Mouse (Mus musculus) heart, adult 9 months (tissue): ENCODE results near the gene Myo18b.
A peak's percentile ranks its signal among the peaks of the same experiment; 100 is the strongest.

Experiments used
- DNase-seq, 2 experiments: peaks; one replicate each; pipeline ENCODE4 v3.0.0; 2022; ENCODE audit warnings: low spot score in 2 of 2

Gene Myo18b

DNA sequence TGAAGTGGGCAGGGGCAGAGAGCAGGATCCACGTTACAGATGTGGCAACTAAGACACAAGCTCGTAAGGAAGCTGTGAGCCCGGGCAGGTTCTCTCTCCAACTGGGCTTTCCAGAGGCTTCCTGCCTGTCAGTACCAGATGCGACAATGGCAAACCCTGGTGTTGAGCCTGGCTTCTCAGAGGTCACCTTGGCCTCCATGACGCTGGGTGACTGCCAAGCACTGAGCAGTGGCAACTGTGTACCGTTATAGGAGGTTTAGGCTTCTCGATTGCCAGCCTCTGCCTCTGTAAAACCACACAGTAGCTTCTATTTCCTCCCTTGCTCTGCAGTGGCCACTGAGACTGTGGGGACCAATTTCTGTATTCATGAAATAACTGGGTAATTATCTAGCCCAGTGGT, 81.1 kb downstream of the Myo18b start:
- DNase-seq: peak in 1 of 2 experiments; percentile 19

DNA sequence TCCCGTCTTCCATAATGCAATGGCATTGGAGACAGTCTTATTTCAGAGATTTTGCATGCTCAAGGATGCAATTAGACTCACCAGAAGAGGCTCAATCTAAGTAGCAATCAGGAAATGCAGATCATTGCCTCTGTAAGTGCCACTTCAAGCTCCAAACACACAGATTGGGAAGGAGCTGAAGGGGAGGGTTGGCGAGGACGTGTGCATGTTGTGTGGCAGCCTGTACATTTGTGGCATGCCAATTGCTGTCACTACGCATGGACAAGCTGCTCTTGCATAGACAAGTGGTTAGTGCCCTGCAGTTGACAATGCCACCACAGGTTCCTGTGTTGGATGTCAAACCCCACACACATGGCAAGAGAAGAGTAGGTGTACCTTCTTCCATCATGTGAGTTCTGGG, 88.5 kb downstream of the Myo18b start:
- DNase-seq: no peak

DNA sequence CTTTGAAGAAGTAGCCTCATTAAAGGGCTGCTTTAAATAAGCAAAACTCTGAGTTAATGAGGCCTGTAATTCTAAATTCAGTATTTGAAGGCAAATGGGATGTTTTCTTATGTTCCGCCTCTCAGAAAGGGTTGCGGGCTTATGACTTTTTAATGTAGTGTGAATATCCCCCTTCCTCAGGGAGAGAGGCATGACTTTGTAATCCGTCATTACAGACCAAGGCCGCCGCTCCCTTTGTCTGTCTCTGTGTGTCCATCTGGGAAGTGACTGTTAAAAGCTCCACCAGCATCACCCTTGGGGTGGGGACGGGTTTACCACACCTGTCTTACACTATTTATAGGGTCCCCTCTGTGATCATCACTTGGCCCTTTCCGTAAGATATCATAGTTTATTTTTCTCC, 100.1 kb downstream of the Myo18b start:
- no peak for DNase-seq

DNA sequence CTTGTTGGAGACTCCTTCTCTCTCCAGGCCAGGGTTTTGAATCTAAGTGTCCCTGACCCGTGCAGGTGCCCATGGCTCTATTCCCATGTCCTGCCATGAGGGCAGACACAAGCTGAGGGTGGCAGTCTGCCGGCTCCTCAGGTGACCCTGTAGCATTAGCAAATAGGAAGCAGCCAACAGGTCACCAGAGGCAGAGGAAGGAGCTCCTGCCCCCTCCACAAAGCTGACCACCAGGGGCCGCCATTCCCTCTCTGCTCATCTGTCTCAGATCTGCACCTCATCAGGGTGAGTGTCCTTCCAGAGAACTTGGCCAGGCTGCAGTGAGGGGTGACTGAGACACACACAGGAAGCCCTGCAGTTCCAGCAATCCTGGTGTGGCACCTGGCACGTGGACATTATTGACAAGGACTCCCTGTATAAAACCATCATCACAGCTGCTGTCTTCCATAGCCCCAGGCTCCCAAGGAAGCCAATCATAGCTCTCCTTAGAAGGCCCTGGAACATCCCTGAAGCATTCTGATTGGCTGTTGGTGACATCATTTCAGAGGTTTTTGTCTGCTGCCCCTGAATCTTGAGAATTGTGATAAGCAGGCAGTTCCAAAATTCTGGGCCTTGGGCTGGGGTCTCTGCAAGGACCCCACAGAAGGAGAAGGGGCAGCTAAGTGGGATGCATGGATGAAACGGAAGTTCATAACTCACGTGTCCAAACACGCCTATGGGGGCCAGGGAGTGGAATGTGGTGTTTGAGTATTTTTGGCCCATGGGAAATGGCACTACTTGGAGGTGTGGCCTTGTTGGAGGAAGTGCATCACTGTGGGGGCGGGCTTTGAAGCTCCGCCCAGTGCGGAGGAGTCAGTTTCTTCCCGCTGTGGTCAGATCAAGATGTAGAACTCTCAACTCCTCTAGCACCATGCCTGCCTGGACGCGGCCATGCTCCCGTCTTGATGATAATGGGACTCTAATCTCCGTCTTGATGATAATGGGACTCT, 104.1 kb downstream of the Myo18b start:
- peak in 1 of 2 experiments; percentile 13 for DNase-seq

DNA sequence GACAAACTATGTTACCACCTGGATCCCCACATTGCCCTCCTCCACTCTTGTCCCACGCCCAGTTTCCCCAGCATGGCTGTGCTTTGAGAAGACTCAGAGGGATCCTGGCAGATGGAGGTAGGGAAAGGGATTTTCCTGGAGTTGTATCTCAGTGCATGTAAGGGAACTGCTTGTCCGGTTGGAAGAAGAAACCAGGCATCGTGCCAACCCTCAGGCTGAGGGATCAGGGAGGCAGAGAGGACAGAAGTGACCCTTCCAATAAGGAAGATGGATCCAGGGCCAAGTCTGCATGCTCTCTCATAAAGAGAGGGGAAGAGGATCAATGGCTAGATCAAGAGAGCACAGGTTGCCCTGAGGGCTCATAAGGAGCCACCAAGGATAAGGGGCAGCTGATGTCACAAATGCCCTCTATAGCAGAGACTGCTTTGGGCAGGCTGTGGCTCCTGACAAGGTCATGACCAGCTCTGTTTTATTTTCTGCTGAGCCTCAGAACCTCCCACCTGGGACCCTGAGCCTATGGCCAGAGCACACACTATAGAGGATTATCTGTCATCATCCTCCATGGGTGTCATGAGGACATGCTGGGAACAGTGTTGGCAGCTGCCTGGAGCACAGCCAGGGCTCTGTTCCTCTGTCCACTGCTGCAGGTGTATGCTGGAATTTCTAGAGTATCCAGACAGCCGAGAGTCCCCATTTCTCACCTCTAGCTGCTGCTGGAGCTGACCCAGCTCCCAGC, 105.6 kb downstream of the Myo18b start:
- DNase-seq: no peak

DNA sequence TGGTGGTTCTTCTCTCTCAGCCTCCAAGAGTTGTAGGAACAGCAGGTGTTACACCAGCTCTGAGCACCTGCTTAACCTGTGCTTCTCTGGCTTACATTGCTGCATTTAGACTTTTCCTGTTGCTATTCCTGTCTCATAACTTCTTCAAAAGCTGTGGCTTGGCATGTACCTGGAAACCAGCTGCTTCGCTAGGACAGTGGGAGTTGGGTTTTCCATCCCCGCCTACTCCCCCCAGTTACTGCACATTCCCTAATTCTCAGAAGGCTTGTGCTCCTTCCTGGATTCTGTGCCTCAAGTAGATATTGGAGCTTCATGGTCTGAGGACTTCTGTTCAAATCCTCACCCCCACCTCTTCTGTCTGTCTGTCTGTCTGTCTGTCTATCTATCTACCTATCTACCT, 107.7 kb downstream of the Myo18b start:
- no peak for DNase-seq

DNA sequence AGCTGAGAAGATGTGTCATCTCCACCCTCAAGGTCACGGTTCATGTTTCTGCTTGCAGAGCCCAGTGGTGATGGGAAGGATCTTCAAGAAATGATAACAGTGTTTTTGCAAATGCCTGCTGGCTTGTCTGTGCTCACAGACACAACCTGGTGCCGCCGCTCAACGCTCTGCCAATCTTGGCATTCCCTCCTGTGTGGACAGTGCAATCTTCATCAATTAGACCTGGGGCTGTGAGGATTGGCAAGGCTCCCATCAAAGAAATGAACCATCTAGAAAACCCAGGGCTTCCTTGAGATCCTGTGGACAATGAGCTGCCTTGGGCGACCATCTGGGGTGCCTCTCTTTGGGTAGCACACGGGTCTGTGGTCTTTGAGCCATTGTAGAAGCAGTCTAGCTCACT, 109.4 kb downstream of the Myo18b start:
- DNase-seq: no peak

DNA sequence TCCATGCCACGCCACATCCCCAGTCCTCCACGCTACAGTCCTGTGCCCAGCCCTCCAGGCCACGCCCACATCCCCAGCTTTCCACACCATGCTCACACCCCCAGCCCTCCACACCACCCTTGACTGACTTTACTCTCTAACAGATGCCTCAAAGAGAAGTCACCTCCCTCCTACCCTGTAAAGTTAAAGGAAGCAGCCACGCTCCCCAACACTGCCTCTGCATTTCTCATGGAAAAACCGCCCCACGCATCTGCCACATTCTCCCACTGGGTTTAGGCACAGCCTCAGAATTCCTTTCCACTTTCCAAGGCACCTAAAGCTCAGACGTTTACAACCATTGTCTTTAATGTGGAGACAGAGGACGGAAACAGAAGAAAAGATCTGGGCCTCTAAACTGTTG, 110.1 kb downstream of the Myo18b start:
- no peak for DNase-seq

DNA sequence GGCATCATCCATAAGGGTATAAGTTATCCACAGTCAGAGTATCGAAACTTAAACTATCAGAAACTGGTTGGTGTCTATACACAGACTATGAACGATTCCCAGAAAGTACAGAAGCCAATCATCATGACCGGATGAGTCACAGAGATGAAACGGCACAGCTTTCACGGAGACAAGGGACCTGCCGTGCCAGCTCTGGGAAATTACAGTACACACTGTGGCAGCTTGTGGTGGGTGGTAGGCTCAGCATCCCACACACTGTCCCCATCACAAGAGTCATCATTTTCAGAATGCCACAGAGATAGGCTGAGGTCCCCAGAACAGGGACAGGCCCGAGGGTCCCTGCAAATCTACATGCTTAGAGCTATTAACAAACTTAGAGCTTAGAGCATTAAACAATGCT, 114.4 kb downstream of the Myo18b start:
- DNase-seq: no peak

DNA sequence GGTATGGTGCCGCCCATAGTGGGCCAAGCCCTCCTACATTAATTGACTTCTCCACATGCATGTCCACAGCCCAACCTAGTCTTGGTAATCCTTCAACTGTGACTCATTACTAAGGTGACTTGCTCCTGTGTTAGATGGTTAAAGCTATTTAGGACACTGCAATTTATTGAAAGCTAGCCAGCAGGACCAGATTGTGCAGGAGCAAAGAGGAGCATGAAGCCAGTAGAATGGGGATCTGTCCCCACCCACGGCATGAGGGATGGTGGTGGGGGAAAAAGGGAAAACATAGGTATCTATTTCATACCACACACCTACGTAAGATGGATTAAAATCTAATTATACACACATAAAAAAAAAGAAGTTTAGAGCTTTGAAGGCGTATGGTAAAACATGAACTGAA, 114.9 kb downstream of the Myo18b start:
- DNase-seq: no peak

DNA sequence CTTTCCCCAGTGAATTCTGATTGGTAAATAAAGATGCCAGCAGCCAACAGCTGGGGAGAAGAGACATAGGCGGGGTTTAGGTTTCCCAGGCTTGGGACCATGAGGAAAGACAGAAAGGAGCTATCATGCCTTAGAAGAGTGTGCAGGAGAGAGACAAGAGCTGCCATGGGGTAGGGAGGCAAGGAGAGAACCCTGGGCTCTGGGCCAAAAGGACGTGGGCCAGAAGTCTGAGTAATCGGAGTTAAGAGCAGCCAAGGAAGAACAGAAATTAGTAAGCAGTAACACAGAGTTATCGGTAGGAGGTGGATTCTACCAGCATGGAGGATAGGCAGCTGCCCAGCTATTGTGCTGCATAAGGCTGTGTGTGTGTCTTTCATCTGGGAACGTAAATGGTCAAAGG, 115.8 kb downstream of the Myo18b start:
- no peak for DNase-seq

DNA sequence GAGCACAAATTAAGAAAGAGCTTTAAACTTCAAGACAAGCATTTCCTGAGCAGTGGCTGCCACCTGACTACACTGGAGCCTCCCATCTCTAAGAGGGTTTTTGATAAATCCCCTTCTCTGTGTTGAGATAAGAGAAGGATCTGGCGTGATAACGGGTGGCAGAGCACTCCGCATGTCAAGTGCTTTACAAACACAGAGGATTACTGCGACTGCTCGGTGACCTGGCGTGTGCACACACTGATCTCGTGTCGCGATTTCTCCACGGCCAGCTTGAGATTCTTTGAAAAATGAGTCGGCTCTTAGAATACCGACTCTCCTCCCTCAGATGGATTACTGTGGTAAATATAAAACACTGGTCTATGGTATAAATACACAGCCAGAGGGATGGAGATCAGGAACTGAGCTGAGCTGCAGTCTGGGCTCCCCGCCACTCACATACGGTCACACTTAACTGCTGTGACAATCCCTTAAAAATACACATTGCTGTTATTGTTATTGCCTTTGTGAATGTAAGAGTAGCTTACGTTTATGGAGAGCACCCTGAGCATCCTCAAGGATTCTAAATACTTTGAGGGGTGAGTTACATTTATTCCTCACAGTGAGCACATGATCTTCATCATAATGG, 119.3 kb downstream of the Myo18b start:
- DNase-seq: no peak

DNA sequence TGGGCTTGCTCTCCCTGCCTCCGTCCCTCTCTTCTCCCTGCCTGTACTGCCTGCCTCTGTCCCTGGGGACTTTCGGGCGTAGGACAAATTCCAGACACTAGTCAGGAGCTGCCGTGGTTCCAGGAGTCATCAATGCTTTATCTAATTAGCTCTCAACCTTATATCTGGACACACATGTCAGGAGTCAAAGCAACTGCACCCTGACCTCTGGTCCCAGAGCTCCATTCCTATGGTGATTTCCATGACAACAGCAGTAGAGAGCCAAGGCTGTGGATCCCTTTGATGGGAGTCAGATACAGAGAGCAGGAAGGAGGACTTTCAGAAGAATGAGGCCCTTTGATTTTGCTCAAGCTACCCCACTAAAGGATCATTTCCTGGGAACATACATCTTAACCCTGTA, 122.7 kb downstream of the Myo18b start:
- DNase-seq: no peak

DNA sequence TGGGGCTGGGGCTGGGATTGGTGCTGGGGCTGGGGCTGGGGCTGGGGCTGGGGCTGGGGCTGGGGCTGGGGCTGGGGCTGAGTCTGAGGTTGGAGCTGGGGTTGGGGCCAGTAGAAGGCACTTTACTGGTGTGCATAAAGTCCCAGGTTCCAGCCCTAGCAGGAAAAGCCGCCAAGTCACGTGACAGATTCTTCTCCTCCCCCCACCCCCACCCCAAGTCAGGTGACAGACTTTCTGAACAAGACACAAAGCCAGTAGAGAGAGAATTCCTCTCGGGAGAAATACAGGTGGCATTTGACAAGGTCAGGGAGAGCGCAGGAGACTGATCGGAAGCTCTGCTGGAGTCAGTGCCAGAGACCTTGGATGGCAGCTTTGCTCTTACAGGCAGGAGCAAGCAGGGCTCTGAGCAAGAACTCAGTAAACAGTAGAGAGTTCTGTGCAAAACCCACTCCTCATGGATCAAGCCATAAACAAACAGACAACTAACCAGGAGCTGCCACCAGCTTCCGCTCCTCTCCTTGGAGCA, 124.7 kb downstream of the Myo18b start:
- peak in 1 of 2 experiments; percentile 10 for DNase-seq

DNA sequence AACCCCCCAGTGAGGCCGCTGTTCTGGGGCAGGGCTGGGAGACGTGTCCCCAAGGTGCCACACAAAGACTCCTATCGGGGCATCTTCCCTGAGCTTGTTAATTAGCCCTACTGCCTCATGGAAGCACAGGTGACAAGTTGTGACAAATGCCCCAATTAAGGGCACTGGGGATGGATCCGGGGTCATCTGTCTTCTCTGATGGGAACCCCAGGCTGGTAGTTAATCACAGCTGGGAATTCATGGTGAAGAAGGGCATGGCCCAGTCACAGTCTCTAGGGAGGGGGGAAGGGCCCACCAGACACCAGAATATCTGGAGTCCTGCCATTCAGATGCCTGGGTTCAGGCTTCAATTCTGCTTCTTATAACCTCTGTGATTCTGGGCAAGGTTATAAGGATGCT, 126.4 kb downstream of the Myo18b start:
- no peak for DNase-seq

DNA sequence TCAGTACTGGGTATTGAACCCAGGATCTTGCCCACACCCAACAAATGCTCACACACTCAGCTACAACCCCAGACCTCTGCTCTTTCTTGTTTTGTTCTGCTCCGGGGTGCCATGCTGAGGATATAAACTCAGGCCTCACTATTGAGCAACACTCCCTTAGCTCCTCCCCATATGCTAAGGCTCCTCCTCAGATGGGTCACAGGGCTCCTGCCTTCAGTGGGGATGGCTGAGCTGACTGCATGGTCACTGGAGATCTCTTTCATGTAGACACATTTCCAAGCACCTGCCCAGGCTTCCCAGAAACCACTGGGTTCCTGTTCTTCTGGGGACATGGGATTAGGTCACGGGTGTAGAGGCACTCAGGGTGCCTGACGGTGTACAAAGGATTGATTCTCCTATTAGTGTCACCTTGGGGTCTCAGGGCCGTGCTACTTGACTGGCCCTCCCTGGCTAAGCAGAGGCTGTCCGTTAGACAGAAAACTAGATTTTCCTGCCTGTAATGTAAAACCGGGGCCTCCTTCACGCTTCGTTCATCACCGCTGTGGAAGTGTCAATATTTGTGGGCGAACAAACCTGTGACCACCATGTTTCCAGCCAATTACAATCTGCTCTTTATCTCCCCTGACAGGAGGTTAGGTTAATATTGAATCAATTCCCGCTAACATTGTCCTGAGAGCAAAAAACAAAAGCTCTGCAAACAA, 127.0 kb downstream of the Myo18b start:
- DNase-seq: no peak

DNA sequence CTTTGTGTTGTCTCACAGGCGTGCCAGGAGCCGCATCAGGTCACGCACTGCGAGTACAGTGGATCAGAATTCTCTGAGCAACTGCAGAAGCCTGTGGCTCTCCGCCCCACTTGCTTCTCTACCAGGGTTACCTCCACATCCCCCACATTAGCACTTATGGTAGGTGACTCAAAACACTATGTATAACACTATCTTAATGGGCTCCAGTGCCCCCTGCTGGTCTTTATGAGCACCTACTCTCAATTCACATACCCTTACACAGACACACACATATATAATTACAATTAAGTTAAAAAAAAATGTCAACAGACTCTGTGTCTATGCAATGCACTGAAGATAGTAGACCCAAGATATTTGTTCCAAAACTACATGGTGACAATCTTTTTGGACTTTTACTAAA, 127.6 kb downstream of the Myo18b start:
- no peak for DNase-seq

DNA sequence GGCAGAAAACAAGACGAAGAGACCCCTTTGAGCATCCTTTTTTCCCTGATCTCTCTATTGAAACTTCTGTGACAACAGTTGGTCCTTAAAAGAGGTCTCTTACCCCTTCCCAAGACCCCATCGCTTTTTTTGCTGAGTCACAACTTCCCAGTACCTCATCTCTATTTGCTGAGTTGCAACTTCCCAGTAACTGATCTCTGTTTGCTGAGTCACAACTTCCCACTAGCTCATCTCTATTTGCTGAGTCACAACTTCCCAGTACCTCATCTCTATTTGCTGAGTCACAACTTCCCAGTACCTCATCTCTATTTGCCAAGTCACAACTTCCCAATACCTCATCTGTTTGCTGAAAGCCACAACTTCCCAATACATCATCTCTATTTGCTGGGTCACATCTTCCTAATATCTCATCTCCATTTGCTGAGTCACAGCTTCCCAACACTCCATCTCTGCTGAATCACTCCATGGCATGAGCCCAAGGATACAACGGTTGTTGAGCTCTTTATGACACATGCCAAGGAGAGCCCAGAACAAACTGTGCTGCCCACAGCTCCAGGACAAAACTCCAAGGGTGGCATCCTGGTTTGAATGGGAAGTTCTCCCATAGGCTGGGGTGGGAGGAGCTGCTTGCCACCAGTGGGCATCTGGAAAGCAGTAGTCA, 134.6 kb downstream of the Myo18b start:
- DNase-seq: no peak

DNA sequence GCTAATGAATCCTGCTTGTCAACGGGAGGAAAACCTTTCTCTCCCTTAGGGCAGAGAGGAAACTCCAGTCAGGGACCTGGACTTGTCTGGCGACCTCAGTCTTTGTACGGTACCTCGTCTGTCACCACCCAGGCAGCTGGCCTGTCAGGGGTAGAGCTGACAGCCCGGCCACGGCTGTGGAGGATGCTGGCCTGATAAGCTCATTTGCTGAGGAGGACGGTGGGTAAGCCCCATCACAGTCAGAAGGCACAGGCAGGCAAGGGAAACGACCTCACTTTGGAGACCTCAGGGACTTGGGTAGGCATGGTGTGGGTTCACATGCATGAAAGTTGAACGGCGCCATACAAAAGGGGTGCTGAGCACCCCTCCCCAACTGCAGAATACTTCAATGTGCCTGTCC, 140.6 kb downstream of the Myo18b start:
- DNase-seq: no peak

DNA sequence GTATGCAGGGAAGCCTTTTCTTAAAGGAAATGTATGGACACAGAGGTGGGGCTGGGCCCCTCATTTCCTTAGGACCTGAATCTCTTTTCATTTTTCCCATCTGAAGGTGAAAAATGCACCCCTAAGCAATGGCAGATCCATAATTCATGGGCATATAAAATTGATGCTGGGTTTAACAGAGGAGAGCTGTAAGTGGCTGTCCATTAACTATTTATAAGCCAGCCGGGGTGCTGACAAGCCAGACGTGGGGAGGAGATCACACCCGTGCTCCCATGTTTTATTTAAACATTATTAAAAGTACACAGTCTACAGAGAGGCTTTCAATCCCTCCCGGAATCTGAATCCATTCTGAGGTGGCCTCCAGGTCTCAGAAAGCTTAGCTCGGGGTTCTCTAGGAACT, 146.5 kb downstream of the Myo18b start:
- no peak for DNase-seq
